Mouse (Mus musculus): ENCODE data around the gene 1810010D01Rik.

Gene 1810010D01Rik

GRCm38 (mm10) chr7:145208006-145208405 lies at the start of gene 1810010D01Rik:
Gene 1810010D01Rik, minus strand, starts transcription at chr7:145208119.
- DNase-seq (ENCODE audit: low spot score), result no peak

GRCm38 (mm10) chr7:145256092-145256491 lies 48.2 kb upstream of the 1810010D01Rik start:
- no peak for DNase-seq (ENCODE audit: low spot score)

DNA sequence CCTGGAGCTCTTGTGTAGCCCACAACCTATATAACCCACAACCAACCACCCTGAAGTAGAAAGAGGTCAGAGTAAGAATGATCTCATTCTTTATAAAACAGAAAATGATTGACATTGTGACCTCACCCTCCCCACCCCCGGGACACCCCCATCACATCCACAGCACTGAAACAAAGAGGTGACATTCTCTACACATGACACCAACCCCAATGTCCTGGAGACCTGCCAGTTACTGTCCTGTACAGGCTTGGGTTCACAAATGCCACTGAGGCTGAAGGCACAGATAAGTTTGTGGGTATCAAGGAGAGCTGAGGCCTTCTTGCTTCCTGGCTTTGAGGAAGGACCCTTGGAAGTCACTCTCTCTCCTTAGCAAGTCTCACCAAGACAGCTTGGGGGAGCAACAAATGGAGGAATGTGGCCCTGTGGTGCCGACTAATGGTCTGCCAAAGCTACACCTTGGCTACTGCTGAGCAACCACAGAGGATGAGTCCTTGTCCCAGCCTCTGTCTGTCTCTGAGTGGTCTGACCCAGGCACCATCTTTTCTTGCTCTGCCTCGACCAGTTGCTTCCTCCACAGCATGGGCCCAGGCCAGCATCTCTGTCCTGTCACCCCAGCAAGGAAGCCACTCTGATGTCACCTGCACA lies 46.2 kb upstream of the 1810010D01Rik start:
- no peak for DNase-seq (ENCODE audit: low spot score)

GRCm38 (mm10) chr7:145252715-145253476 lies 45.0 kb upstream of the 1810010D01Rik start:
- peak; percentile 81 for DNase-seq (ENCODE audit: low spot score)

- peak; percentile 31 for DNase-seq (ENCODE audit: low spot score)
These were observed 42.3 kb upstream of the 1810010D01Rik start for GRCm38 (mm10) chr7:145250225-145250624.

DNA sequence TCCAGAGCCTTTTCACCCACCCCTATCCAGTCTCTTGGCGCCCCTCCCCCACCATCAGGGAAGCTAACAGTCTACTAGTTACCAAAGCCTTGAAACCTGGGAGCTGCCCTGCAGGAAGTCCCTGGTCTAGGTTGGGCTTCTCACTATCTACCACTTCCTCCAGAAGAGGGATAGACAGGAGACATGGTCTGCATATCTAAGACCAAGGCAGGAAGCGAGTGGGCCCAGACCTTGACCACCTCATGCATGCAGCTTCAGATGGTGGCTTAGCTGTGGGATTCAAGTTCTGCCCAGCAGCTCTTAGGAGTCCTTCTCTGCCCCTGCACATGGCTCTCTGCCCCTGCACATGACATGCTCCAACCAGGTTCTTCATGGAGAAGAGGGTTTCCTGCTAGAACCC lies 41.0 kb upstream of the 1810010D01Rik start:
- no peak for DNase-seq (ENCODE audit: low spot score)

DNA sequence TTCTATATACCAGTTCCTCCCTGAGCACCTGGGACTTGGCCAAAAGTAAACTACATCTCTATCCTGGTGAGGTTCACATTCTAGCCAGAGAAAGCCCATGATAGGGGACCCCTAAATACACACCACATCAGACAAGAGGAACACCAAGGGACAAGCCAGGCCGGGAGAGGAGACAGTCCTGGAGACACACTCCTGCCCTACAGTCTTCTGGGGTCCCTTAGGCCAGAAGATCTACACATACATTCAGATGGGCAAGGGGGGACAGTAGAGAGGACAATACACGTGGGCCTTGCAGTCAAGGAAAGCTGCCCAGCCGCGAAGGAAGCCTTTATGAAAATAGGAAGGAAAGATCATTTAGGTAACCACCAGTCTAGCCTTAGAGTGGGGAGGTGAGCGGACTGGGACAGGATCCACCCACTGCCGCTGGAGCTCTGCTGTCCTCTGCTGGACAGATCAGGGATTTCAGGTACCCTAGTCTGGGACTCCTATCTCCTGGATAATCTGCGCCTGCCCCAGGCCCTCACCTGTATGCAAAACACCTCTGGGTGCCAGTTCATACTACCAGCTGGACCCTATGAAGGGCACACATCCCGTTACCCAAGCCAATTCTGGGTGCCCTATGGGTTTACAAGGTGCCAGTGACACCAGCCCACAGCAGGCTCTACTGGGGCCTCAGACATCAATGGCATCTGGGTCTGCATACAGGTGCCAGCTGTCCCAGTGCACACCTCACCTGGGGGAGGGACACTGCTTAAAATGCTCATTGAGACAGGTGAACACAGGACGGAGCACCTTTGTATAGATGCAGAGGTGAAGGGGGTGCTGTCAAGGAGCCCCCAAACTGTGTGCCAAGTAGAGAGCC lies 35.2 kb upstream of the 1810010D01Rik start:
- DNase-seq (ENCODE audit: low spot score), result peak; percentile 78

- no peak for DNase-seq (ENCODE audit: low spot score)
These were observed 34.1 kb upstream of the 1810010D01Rik start for GRCm38 (mm10) chr7:145242028-145242427.

- DNase-seq (ENCODE audit: low spot score), result no peak
These were observed 33.0 kb upstream of the 1810010D01Rik start for GRCm38 (mm10) chr7:145240929-145241328.

DNA sequence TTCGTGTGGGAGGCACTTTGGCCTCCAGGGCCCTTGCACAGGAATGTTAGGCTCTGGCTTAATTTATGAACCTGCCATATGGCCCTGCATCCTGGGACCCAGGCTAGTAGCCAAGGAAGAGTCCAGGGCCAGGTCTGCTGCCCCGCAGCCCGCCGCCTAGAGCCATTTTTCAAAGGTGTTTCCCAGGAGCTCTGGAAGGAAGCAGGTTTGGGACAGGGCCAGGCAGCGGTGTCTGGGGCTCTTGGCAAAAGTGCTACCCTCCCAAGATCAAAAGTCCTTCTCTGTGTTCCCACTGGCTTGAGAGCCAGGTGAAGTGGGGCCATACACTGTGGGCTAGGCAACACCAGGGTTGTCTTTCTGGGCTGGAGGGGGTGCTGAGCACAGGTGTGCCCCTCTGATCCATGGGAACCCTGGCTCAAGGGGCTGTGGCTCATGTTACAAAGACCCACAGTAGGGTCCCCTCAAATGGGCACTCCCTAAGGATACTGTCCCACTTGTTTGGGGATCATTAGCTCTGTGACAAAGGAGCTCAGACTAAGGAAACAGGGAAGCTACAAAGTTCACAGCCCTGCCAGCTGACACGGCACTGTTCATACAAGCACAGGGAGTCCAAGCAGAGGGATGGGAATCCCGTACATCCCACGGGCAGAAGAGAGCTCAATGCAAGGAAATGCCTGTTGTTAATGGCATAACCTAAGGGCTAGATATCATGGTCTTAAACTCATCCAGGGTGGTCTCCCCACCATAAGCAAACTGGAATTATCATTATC lies 32.0 kb upstream of the 1810010D01Rik start:
- no peak for DNase-seq (ENCODE audit: low spot score)

GRCm38 (mm10) chr7:145239145-145239544 lies 31.2 kb upstream of the 1810010D01Rik start:
- no peak for DNase-seq (ENCODE audit: low spot score)

DNA sequence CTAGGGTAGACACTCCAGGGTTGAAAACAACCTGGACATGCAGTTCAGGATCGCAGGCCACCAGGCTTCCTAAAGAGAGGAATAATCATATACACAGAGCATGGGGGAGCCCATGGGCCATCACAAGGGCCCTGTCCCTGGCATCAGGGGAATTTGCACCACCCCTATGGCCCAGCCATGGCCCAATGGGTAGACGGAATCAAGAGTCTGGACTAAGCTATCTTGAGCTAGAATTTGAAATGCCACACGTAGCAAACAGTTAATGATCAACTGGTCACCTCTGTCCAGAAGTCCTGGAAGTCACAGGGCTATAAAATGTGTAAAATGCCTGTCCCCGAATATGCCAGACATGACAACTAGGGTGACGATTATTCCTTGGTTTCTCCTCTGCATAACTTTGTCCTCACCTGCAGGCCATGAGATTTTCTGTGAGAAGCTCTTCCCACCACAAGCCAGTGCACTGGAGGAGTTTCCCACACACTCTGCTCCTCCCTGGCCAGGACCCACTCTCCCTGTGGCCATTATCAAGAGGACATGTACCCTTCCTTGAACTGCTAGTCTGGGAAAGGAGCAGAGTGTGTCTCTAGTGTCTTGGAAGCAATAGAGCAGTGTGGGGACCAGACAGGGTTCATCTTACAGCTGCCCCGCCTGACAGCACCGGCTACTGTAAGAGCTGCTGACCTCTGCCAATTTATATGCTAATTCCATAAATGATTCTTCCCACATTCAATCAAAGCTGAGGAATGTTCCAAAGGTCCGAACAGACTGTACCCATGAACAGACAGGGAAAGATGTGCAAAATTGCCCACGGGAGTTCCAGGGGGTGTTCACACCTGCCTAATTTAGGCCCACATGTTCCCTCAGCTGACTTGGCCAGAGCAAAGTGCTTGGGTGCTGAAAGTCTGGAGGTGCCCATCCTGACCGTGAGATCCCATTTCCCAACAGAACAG lies 27.2 kb upstream of the 1810010D01Rik start:
- DNase-seq (ENCODE audit: low spot score), result no peak

DNA sequence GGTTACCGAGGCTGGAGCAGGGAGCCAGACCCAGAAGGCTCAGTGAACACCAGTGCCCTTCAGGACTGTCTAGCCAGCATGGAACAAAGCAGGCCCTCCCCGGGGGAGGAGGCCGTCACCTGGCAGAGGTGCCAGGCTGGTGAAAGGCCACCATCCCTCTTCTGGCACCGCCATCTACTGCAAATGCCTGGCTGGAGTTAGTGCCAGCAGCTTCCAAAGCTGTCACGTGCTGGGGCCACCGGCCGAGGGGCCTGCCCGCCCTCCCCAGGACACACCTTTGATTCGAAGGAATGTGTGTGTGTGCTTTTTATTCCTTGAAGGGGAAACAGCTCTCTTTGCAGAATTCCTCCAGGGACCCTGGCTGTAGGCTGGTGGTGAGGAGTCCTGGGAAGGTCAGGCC lies 23.7 kb upstream of the 1810010D01Rik start:
- DNase-seq (ENCODE audit: low spot score), result no peak

- no peak for DNase-seq (ENCODE audit: low spot score)
These were observed 18.7 kb upstream of the 1810010D01Rik start for GRCm38 (mm10) chr7:145226641-145227040.

DNA sequence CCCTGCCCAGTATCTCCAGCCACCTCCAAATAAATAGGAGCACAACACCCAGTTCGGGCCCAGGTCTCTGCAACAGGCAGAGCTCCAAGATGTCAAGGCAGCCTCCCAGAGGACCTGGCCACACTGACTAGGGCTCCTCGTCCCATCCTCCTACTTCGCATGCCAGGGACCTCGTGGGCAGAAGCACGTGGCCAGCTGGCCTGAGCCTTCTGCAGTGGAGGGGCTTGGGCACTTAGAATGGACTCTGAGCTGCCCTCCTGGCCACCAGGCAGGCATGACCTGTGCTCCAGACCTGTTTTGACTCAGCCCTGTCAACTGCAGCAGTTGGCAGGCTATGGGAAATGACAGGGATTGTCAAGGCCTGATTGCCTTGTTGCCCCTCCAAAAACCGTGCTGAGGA lies 17.7 kb upstream of the 1810010D01Rik start:
- no peak for DNase-seq (ENCODE audit: low spot score)

GRCm38 (mm10) chr7:145221841-145222689 lies 14.1 kb upstream of the 1810010D01Rik start:
- DNase-seq (ENCODE audit: low spot score), result peak; percentile 48

GRCm38 (mm10) chr7:145221346-145221745 lies 13.4 kb upstream of the 1810010D01Rik start:
- no peak for DNase-seq (ENCODE audit: low spot score)

DNA sequence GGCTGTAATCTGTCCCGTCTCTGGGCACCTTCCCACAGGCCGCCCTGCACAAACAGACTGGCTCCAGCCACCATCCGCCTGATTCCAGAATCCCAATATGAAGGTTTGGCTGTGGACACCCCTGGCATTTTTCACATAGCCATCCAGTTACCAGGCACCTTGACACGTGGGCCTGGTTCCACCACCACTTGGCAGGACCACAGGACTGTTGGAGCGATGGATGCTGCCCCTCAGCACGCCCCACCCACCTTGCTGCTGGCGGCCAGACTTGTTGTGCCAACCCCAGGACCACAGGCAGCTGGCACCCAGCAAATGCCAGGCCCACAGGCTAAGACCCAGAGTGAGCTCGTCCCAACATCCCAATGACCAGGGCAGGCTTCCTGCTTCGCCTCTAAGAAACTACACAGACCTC lies 11.5 kb upstream of the 1810010D01Rik start:
- no peak for DNase-seq (ENCODE audit: low spot score)

DNA sequence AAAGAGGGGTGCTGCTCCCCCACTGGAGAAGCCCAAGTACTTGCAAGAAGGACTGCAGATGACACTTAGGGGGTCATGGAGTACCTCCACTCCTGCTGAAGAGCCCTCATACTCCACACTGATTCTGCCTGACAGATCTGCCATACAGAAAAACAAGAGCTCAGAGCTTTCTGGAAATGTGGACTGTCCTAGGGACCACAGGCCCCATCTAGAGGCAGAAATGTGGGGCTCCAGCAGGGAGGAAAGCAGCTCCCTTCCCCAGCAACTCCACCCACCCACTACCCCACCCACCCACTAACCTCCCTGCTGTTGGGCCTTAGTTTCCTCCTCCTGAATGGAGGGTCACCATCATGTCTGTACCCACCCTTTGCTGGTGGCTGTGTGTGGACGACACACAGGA lies 8.7 kb upstream of the 1810010D01Rik start:
- DNase-seq (ENCODE audit: low spot score), result peak; percentile 52

DNA sequence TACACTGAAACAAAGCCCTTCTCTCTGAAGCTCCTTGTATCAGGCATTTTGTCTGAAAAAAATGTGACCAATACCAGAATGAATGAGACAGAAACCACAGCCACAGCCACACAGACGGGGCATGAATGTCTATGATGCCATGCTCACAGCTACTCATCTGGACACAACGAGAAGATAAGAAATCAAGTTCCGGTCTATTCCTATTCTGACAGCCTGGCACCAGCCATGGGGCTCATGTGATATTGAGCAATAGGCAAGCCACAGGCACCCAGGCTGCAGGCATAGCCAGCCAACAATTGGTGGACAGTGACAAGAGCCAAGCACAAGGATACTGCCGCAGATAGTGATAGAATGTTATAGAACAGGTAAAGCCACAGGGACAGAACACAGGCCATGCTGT lies 7.6 kb upstream of the 1810010D01Rik start:
- DNase-seq (ENCODE audit: low spot score), result peak; percentile 53

All from MN1 (cell line).